Mouse (Mus musculus) midbrain, embryonic 11.5 days (tissue): ENCODE results near the gene P3h4. TPM values are rescaled to one million over a fixed set of nuclear protein-coding genes. Genes with fewer than 3 reads are reported as not detected.
A peak's percentile ranks its signal among the peaks of the same experiment; 100 is the strongest.

ENCODE experiments used
- ATAC-seq: fragments of 200-750 bp; cut with Nextera tagmentation; 2 replicates; pipeline ENCODE4 v1.8.0; 2017; ENCODE audit warnings: moderate TSS enrichment, moderate library complexity; ENCODE audit not compliant: low FRiP score
- DNase-seq: peaks from one replicate; pipeline ENCODE4 v3.0.0; 2015; ENCODE audit warnings: low spot score; ENCODE audit errors: missing footprints
- H3K27ac ChIP-seq: fragments of 300-500 bp; sonication (generic); 2 replicates; pipeline ENCODE4 v1.5.1; 2014; ENCODE audit warnings: low read depth, low read length
- H3K27me3 ChIP-seq: fragments of 300-500 bp; sonication (generic); 2 replicates; pipeline ENCODE4 v1.6.1; 2014; ENCODE audit warnings: mild to moderate bottlenecking, low read length, moderate library complexity, mixed read lengths; ENCODE audit not compliant: control insufficient read depth, insufficient read depth
- H3K36me3 ChIP-seq: fragments of 300-500 bp; sonication (generic); 2 replicates; pipeline ENCODE4 v1.6.1; 2014; ENCODE audit warnings: mild to moderate bottlenecking, low read length, moderate library complexity, mixed read lengths; ENCODE audit not compliant: control insufficient read depth, insufficient read depth
- H3K4me1 ChIP-seq: fragments of 300-500 bp; sonication (generic); 2 replicates; pipeline ENCODE4 v1.6.1; 2014; ENCODE audit warnings: low read length; ENCODE audit not compliant: control insufficient read depth, insufficient read depth
- H3K4me2 ChIP-seq: fragments of 300-500 bp; sonication (generic); 2 replicates; pipeline ENCODE4 v1.6.1; 2014; ENCODE audit warnings: mild to moderate bottlenecking, moderate library complexity
- H3K4me3 ChIP-seq: fragments of 300-500 bp; sonication (generic); 2 replicates; pipeline ENCODE4 v1.5.1; 2014; ENCODE audit warnings: low read depth, low read length
- H3K9ac ChIP-seq: fragments of 300-500 bp; sonication (generic); 2 replicates; pipeline ENCODE4 v1.6.1; 2014; ENCODE audit warnings: low read length
- H3K9me3 ChIP-seq: fragments of 300-500 bp; sonication (generic); 2 replicates; pipeline ENCODE4 v1.6.1; 2016; ENCODE audit warnings: low read length; ENCODE audit not compliant: control insufficient read depth
- WGBS: fragments of 180-500 bp; shearing (Covaris S2); extraction: QIAGEN DNeasy Blood & Tissue Kit; methylation state at CpG from one replicate; pipeline ENCODE4 v1.1.7; 2014; 5-methylcytosine and 5-hydroxymethylcytosine counted together
- polyA plus RNA-seq: library from polyadenylated mRNA; unstranded; fragments of >200 nt; fragmentation: Nextera tagmentation; extraction: Ambion mirVana; gene quantifications from 2 replicates; pipeline ENCODE4 v1.2.1, GENCODE M21; 2014

P3h4 gene
- 19.3 and 19.7 TPM in 2 replicates for polyA plus RNA-seq

DNA sequence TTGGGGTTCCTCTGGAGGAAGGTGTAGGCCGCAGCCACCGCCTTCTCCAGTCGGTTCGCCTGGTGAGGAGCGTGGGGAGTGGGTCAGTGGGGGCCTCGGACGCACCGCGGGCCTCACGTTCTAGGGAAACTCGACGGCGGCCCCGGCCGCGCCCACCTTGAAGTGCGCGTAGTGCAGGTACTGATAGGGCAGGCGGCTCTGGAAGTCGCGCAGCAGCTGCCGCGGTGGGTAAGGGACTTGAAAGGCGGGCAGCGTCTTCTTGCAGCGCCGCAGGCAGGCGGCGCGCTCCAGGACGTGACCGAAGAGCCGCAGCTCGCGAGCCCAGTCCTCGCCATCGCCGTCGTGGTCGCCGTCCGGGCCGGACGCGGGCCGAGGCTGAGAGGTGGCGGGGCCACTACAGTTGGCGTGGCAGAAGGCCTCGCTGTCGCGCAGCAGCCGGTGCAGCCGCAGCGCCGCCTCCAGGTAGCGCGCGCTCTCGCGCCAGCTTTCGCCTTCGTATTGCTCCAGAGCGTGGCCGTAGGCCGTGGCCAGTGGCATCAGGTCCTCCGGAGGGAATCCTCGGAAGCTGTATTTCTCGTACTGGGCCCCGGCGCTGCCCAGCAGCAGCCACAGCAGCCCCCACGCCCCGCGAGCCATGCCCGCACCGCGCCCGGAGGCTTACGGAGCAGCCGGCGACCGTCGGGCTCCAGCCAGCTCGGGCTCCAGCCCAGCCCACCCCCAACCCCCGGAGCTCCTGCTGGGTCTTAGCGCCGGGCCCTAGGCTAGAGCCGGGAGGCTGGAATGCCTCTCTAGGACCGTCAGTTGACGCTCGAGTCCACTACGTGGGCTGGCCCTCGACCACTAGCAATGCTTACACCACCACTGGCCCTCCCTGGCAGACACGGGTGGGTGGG is at the start of gene P3h4:
P3h4 (minus strand) TSS at position 816 of the 893 bp plus-strand sequence.
- H3K36me3 ChIP-seq = no peaks in the 10 kb centered on the region
- DNase-seq (peak; percentile 99), ATAC-seq (peak; percentile 93)
- no peak within 1 kb of the TSS for H3K27ac ChIP-seq
- H3K4me1 ChIP-seq = peaks cover 6% of the 10 kb centered on the region
- H3K9ac ChIP-seq = peak within 1 kb of the TSS; percentile 74
- H3K4me2 ChIP-seq = peak within 1 kb of the TSS; percentile 65
- H3K4me3 ChIP-seq = peak within 1 kb of the TSS; percentile 64
- WGBS = 2% methylated on average over 93 of the region's 93 CpGs
- H3K27me3 ChIP-seq = peaks cover 19% of the 10 kb centered on the region
- no peaks in the 10 kb centered on the region for H3K9me3 ChIP-seq

DNA sequence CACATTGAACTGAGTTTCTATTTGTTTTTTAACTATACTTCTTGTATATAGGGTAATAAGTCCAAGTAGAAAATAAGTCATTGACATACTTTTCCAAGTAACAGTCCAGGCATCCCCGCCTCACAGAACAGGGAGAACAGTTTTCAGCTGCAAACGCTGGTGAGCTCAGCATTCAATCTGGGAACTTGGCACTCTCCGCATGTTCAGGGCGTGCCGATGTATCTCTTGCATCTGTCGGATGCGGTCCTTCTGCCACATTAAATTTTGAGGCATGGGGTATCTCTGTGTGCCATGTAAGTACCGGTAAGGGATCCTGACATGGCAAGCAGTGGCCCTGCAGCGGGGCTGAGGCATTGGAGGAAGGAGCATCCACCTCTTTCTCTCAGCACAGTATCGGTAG is 48.1 kb upstream of the P3h4 start:
- no peak overlapping the region for H3K27ac ChIP-seq
- H3K4me2 ChIP-seq = no peak overlapping the region
- no peaks in the 10 kb centered on the region for H3K27me3 ChIP-seq
- ATAC-seq = no peak
- no peaks in the 10 kb centered on the region for H3K9me3 ChIP-seq
- H3K36me3 ChIP-seq = peaks cover 2% of the 10 kb centered on the region; the same call in 1 of the 2 replicates
- H3K4me1 ChIP-seq = no peaks in the 10 kb centered on the region
- H3K9ac ChIP-seq = no peak overlapping the region
- DNase-seq = no peak
- no peak overlapping the region for H3K4me3 ChIP-seq
- WGBS = 94% methylated on average over 10 of the region's 10 CpGs

DNA sequence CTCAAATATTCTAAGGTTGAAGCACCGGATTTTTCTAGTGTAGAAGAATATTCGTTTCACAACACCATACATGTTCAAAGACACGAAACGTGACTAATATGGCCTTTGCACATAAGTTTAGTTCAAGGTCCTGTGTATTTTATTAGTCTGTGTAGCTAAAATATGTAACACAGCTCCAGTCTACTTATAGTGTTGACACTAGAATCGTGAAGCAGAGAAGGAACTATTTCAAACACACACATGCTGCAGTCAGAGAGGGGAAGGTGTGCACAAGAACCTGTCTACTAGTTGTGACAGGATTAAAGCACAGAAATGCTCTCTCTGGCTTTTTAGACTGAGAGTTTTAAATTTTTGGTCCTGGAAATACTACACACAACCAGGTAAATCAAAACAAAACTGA is 43.1 kb upstream of the P3h4 start:
- no peaks in the 10 kb centered on the region for H3K9me3 ChIP-seq
- H3K27ac ChIP-seq = no peak overlapping the region
- H3K9ac ChIP-seq = no peak overlapping the region
- no peaks in the 10 kb centered on the region for H3K27me3 ChIP-seq
- H3K4me2 ChIP-seq = no peak overlapping the region
- no peak overlapping the region for H3K4me3 ChIP-seq
- H3K4me1 ChIP-seq = no peaks in the 10 kb centered on the region
- 90% methylated on average over 5 of the region's 5 CpGs for WGBS
- no peak for ATAC-seq
- DNase-seq = no peak
- H3K36me3 ChIP-seq = peaks cover 2% of the 10 kb centered on the region; the same call in 1 of the 2 replicates

- Histone ChIP-seq H3K27me3 (no peaks in the 10 kb centered on the region), H3K27ac (no peak overlapping the region), H3K9me3 (no peaks in the 10 kb centered on the region), H3K36me3 (peaks cover 2% of the 10 kb centered on the region; the same call in 1 of the 2 replicates), H3K4me1 (no peaks in the 10 kb centered on the region), H3K9ac (no peak overlapping the region), H3K4me2 (no peak overlapping the region), H3K4me3 (no peak overlapping the region)
- ATAC-seq = no peak
- 87% methylated on average over 4 of the region's 4 CpGs for WGBS
- no peak for DNase-seq
Measured at GRCm38 (mm10) chr11:100457247-100457646, 42.6 kb upstream of the P3h4 start.

GRCm38 (mm10) chr11:100442625-100443024 is 28.0 kb upstream of the P3h4 start:
- H3K4me3 ChIP-seq = no peak overlapping the region
- H3K27me3 ChIP-seq = no peaks in the 10 kb centered on the region
- no peak overlapping the region for H3K9ac ChIP-seq
- peaks cover 7% of the 10 kb centered on the region for H3K4me1 ChIP-seq
- H3K27ac ChIP-seq = no peak overlapping the region
- H3K4me2 ChIP-seq = no peak overlapping the region
- DNase-seq (peak; percentile 67), ATAC-seq (no peak)
- H3K36me3 ChIP-seq = 0 out of 2 replicates have a peak, but pooled peaks cover under 1% of the 10 kb centered on the region
- WGBS = 88% methylated on average over 6 of the region's 6 CpGs
- no peaks in the 10 kb centered on the region for H3K9me3 ChIP-seq

DNA sequence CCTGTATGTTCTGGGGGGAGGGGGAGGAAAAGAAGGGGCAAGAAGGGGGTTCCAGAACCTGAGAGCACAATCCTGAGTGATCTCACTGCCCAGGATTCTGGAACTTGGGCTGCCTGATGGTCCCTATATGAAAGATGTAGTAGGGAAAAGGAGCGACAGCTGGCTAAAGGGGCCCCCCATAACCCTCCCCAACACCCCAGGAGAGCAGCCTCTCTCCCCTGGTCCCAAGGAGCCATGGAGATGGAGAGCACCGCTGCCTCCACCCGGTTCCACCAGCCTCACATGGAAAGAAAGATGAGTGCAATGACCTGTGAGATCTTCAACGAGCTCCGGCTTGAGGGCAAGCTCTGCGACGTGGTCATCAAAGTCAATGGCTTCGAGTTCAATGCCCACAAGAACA is 27.2 kb upstream of the P3h4 start, which contains the start of the genes Nt5c3b and Klhl10:
Nt5c3b (minus strand) TSS at position 12 of the 400 bp plus-strand sequence.
Klhl10 (plus strand) TSS at position 121 of the 400 bp plus-strand sequence.
- ATAC-seq (no peak), DNase-seq (peak; percentile 79)
- WGBS = 86% methylated on average over 8 of the region's 8 CpGs
- Histone ChIP-seq H3K4me2 (peak within 1 kb of the TSS; percentile 64), H3K27me3 (no peaks in the 10 kb centered on the region), H3K9ac (peak within 1 kb of the TSS; percentile 83), H3K4me1 (peaks cover 7% of the 10 kb centered on the region), H3K9me3 (no peaks in the 10 kb centered on the region), H3K27ac (no peak within 1 kb of the TSS; the same call in 1 of the 2 replicates), H3K4me3 (peak within 1 kb of the TSS; percentile 57), H3K36me3 (0 out of 2 replicates have a peak, but pooled peaks cover 2% of the 10 kb centered on the region)

- DNase-seq (peak; percentile 97), ATAC-seq (peak; percentile 92)
- peak overlapping the region; percentile 64 for H3K4me2 ChIP-seq
- peaks cover 7% of the 10 kb centered on the region for H3K4me1 ChIP-seq
- 1% methylated on average over 50 of the region's 52 CpGs for WGBS
- no peaks in the 10 kb centered on the region for H3K9me3 ChIP-seq
- peak overlapping the region; percentile 83 for H3K9ac ChIP-seq
- H3K4me3 ChIP-seq = peak overlapping the region; percentile 57
- 0 out of 2 replicates have a peak, but pooled peaks cover 2% of the 10 kb centered on the region for H3K36me3 ChIP-seq
- H3K27me3 ChIP-seq = no peaks in the 10 kb centered on the region
- no peak overlapping the region; the same call in 1 of the 2 replicates for H3K27ac ChIP-seq
Measured at GRCm38 (mm10) chr11:100440691-100441522, 26.3 kb upstream of the P3h4 start.

GRCm38 (mm10) chr11:100437901-100438300 is 23.3 kb upstream of the P3h4 start:
- Histone ChIP-seq H3K9ac (no peak overlapping the region), H3K27ac (no peak overlapping the region), H3K4me1 (peaks cover 7% of the 10 kb centered on the region), H3K36me3 (0 out of 2 replicates have a peak, but pooled peaks cover 2% of the 10 kb centered on the region), H3K4me3 (no peak overlapping the region), H3K27me3 (no peaks in the 10 kb centered on the region), H3K4me2 (no peak overlapping the region), H3K9me3 (no peaks in the 10 kb centered on the region)
- 62% methylated on average over 1 of the region's 1 CpGs for WGBS
- ATAC-seq (no peak), DNase-seq (peak; percentile 67)
